Mouse (Mus musculus) thymus, postnatal 36 days (tissue): ENCODE data around the gene 4933428G20Rik.
A peak's percentile ranks its signal among the peaks of the same experiment; 100 is the strongest.

Source experiments
- DNase-seq, 2 experiments: peaks; one replicate each; pipeline ENCODE4 v3.0.0; 2022; ENCODE audit warnings: mixed read lengths in 2 of 2

4933428G20Rik gene

GRCm38 (mm10) chr11:97499865-97500719 is at the start of gene 4933428G20Rik:
Gene 4933428G20Rik, minus strand, starts transcription at chr11:97500340.
- DNase-seq: no peak

- no peak for DNase-seq
Measured at GRCm38 (mm10) chr11:97548757-97549156, 48.6 kb upstream of the 4933428G20Rik start.

- no peak for DNase-seq
Measured at GRCm38 (mm10) chr11:97547957-97548706, 48.0 kb upstream of the 4933428G20Rik start.

GRCm38 (mm10) chr11:97546804-97547411 is 46.8 kb upstream of the 4933428G20Rik start:
- DNase-seq: peak; percentile 8 to 35

- peak; percentile 4 to 15 for DNase-seq
Measured at GRCm38 (mm10) chr11:97545808-97546560, 45.8 kb upstream of the 4933428G20Rik start.

GRCm38 (mm10) chr11:97543883-97544282 is 43.7 kb upstream of the 4933428G20Rik start:
- DNase-seq: no peak

- DNase-seq: no peak
Measured at GRCm38 (mm10) chr11:97543181-97543733, 43.1 kb upstream of the 4933428G20Rik start.

GRCm38 (mm10) chr11:97542171-97543150 is 42.3 kb upstream of the 4933428G20Rik start:
- no peak for DNase-seq

GRCm38 (mm10) chr11:97540604-97541003 is 40.5 kb upstream of the 4933428G20Rik start:
- no peak for DNase-seq

- DNase-seq: no peak
Measured at GRCm38 (mm10) chr11:97540136-97540535, 40.0 kb upstream of the 4933428G20Rik start.

- DNase-seq: no peak
Measured at GRCm38 (mm10) chr11:97539622-97540021, 39.5 kb upstream of the 4933428G20Rik start.

- no peak for DNase-seq
Measured at GRCm38 (mm10) chr11:97537580-97538089, 37.5 kb upstream of the 4933428G20Rik start.

- no peak for DNase-seq
Measured at GRCm38 (mm10) chr11:97536835-97537579, 36.9 kb upstream of the 4933428G20Rik start.

- no peak for DNase-seq
Measured at GRCm38 (mm10) chr11:97536083-97536747, 36.1 kb upstream of the 4933428G20Rik start.

GRCm38 (mm10) chr11:97535660-97536059 is 35.5 kb upstream of the 4933428G20Rik start:
- DNase-seq: no peak

- no peak for DNase-seq
Measured at GRCm38 (mm10) chr11:97535308-97535630, 35.1 kb upstream of the 4933428G20Rik start.

GRCm38 (mm10) chr11:97534442-97535307 is 34.5 kb upstream of the 4933428G20Rik start:
- peak; percentile 19 to 23 for DNase-seq

GRCm38 (mm10) chr11:97533653-97534052 is 33.5 kb upstream of the 4933428G20Rik start:
- no peak for DNase-seq
